Mouse (Mus musculus) olfactory bulb, adult 2 months (tissue): Measurements from ENCODE around the gene Mtrex.

ENCODE experiments used
- CTCF ChIP-seq: fragments of 200-500 bp; IDR thresholded peaks from 2 replicates; pipeline ENCODE4 v1.5.1; 2012; ENCODE audit warnings: low read depth, mild to moderate bottlenecking, low read length, moderate library complexity; ENCODE audit not compliant: insufficient read depth
- POLR2A ChIP-seq: fragments of 200-500 bp; IDR thresholded peaks from 2 replicates; pipeline ENCODE4 v1.6.1; 2012; ENCODE audit warnings: mild to moderate bottlenecking, low read depth, low read length, moderate library complexity; ENCODE audit not compliant: insufficient read depth

- TF ChIP-seq CTCF (no peak), POLR2A (no peak)
Measured at GRCm38 (mm10) chr13:112925976-112926375, 1.2 kb downstream of the Mtrex start.
